Mouse (Mus musculus) hindbrain, embryonic 15.5 days (tissue): ENCODE data around the gene Klhdc2. TPM values are rescaled to one million over a fixed set of nuclear protein-coding genes. Genes with fewer than 3 reads are reported as not detected.

ENCODE experiments used
- polyA plus RNA-seq: library from polyadenylated mRNA; unstranded; fragments of >200 nt; fragmentation: Nextera tagmentation; extraction: Ambion mirVana; gene quantifications from 2 replicates; pipeline ENCODE4 v1.2.1, GENCODE M21; 2015

Klhdc2 gene
- polyA plus RNA-seq, 1 experiment from 2014 or later, result 278 TPM

Other genes with a start within 250 kb of the Klhdc2 start
- 1,135 and 1,350 TPM in 2 replicates for gene Rps29, start 137.5 kb upstream of the Klhdc2 start, polyA plus RNA-seq
- 5.1 and 6.1 TPM in 2 replicates for gene Lrr1, start 127.9 kb upstream of the Klhdc2 start, polyA plus RNA-seq
- gene Rpl36al, start 112.6 kb upstream of the Klhdc2 start, polyA plus RNA-seq, result 332 and 367 TPM in 2 replicates
- 40.4 and 43.5 TPM in 2 replicates for gene Mgat2, start 112.5 kb upstream of the Klhdc2 start, polyA plus RNA-seq
- 14.1 and 15.6 TPM in 2 replicates for gene Gm49383, start 99.6 kb upstream of the Klhdc2 start, polyA plus RNA-seq
- gene Dnaaf2, start 98.3 kb upstream of the Klhdc2 start, polyA plus RNA-seq, result 7.3 and 9.2 TPM in 2 replicates
- gene Gm49384, start 92.4 kb upstream of the Klhdc2 start, polyA plus RNA-seq, result 10.0 and 12.4 TPM in 2 replicates
- gene Pole2, start 68.5 kb upstream of the Klhdc2 start, polyA plus RNA-seq, result 5.3 and 6.3 TPM in 2 replicates
- gene Klhdc1, start 55.5 kb upstream of the Klhdc2 start, polyA plus RNA-seq, result 16.8 and 17.6 TPM in 2 replicates
- 84.0 and 87.4 TPM in 2 replicates for gene Nemf, start 60.5 kb downstream of the Klhdc2 start, polyA plus RNA-seq
- 30.8 and 30.9 TPM in 2 replicates for gene Arf6, start 75.5 kb downstream of the Klhdc2 start, polyA plus RNA-seq
- 0.89 and 1.5 TPM in 2 replicates for gene Gm9887, start 75.8 kb downstream of the Klhdc2 start, polyA plus RNA-seq